Mouse (Mus musculus) T-cell, adult 2 months (primary cell): ENCODE measurements around the gene Gm20671.
"Not testable (repeated sequence)": the region's sequence is repeated elsewhere in the genome, so short reads cannot be mapped to it uniquely, and the experiment has no call there.

Experiments
- DNase-seq: peaks from one replicate; pipeline ENCODE4 v3.0.0; 2022; ENCODE audit warnings: low spot score

Gm20671 gene

GRCm38 (mm10) chr5:32733892-32734291, 93.0 kb downstream of the Gm20671 start:
- not testable (repeated sequence) for DNase-seq

DNA sequence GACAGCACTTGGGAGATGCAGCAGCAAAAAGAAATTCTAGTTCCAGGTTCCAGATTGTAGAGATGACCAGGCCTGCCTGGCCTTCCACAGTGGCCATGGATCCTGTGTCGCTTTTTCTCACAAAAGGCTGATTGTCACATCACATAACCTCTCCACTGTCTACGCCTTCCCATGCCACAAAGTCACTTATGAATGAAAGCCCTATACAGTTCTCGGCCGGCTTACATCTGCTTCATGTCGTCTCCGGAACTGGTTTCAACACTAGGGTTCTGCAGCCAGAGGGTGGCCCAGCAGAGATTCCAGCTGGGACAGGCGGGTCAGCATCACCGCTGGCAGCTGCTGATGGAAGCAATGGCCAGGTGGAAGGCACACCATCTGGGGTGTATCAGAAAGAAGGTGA, 98.1 kb downstream of the Gm20671 start:
- no peak for DNase-seq

DNA sequence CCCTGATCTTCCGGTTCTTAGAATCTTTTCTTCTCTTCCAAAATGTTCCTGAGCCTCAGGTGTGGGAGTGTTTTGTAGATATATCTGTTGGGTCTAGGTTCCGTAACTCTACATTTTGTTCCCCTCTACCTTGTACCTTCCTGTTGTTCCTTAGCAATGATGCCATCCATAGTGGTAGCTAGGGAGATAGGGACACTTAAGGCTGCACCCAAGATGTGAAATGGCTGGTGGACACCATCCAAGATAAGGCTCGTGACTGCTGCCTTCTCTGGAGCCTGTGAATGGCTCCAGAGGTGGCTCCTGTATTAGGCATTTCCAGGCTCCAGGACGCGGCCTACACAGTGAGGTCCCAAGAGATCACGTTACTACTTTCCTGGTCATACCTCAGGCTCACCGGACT, 98.6 kb downstream of the Gm20671 start:
- no peak for DNase-seq

GRCm38 (mm10) chr5:32725397-32725796, 101.5 kb downstream of the Gm20671 start:
- DNase-seq, result not testable (repeated sequence)

- DNase-seq, result no peak
Observed at GRCm38 (mm10) chr5:32723981-32724380, 102.9 kb downstream of the Gm20671 start.

DNA sequence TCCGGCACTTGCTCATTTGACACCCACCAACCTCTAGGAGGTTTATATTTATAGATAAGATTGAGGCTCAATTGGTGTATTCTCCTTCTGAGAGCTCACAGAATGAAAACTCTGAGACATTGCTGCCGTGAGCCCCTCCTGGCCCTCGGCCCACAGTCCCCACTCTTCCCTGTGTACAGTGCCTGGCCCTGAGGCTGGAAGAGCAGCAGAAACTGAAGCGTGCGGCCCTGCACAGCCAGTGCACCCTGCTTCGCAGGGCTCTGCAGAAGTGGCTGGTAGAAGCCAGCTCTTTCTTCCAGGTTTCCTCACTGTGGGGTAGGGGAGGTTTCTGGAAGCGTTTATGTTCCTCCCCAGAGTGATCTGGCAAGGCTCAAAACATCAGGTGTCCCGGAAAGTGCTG, 104.2 kb downstream of the Gm20671 start:
- not testable (repeated sequence) for DNase-seq

DNA sequence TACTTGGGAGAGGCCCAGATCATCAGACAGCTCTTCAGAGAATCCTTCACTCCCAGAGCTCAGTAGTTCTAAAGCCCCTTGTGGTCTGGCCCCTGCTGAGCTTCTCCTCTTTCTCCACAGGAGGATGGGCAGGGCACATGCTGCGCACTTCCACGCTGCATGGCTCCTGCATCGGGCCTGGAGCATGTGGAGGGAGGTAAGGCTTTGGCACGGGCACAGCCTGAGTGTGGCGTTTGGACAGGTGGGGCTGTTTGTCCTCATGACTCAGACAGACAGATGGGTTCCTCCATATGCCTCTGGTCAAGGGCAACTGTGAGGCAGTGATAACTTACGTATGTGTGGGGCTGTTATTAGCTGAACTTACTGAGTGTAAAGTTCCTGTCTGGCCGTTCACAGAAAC, 104.6 kb downstream of the Gm20671 start:
- DNase-seq, result no peak

- DNase-seq, result no peak
Observed at GRCm38 (mm10) chr5:32721316-32721715, 105.6 kb downstream of the Gm20671 start.

DNA sequence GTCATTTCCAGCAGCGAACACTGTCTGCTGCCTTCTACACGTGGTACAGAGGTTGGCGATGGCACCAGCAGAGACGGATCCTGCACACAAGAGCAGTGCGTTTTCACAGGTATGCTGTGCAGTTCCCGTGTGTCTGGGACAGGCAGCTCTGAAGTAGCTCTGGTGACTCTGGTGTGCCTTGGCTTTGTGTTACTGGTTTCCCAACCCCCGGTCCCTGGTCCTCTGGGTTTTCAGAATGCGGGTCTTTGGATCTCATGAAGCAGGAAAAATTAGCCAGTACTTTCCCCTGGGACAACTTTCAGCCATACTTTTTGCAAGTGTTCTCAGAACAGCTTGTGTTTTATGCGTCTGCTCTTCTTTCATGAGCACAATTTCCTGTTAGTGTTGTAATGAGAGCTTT, 106.5 kb downstream of the Gm20671 start:
- DNase-seq, result no peak

DNA sequence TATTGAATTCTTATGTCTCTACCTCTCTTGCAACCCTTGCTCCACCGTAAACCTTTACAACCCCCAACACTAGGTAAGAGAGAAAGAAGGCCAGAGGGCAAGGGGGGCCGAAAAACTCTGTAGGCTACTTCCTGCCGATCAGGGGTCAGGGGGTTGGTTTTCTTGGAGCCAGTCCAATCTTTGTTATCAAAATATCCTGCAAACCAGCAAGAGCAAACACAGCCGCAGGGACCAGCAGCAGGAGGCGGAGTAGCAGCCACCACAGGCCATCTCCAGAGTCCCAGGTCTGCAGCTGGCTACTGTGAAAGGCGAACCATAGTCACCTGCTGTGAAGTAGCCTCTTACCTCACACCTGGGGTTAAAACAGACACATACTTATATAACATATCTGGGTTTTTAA, 108.0 kb downstream of the Gm20671 start:
- no peak for DNase-seq

DNA sequence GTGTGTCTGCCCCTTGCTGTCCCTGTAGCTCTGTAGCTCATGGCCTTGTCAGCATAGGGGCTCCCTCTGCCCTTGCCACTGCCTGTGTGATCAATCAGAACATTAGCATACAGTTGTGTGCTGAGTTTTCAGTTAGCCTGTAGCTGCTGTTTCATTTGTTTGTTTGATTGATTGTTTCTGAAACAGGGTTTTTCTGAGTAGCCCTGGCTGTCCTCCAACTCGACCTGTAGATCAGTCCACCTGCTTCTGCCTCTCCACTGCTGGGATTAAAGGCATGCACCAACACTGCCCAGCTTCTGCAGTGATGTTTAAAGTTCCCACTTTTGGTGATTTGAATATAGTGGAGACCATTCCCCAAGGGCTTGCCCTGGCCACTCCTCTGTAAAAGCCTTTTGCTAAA, 109.2 kb downstream of the Gm20671 start:
- no peak for DNase-seq

GRCm38 (mm10) chr5:32713703-32714467, 113.0 kb downstream of the Gm20671 start:
- DNase-seq, result peak; percentile 92

GRCm38 (mm10) chr5:32713042-32713702, 113.7 kb downstream of the Gm20671 start:
- no peak for DNase-seq

GRCm38 (mm10) chr5:32712221-32713041, 114.5 kb downstream of the Gm20671 start:
- DNase-seq, result peak; percentile 10

GRCm38 (mm10) chr5:32711485-32711884, 115.4 kb downstream of the Gm20671 start:
- DNase-seq, result no peak

- no peak for DNase-seq
Observed at GRCm38 (mm10) chr5:32706226-32706780, 120.6 kb downstream of the Gm20671 start.

DNA sequence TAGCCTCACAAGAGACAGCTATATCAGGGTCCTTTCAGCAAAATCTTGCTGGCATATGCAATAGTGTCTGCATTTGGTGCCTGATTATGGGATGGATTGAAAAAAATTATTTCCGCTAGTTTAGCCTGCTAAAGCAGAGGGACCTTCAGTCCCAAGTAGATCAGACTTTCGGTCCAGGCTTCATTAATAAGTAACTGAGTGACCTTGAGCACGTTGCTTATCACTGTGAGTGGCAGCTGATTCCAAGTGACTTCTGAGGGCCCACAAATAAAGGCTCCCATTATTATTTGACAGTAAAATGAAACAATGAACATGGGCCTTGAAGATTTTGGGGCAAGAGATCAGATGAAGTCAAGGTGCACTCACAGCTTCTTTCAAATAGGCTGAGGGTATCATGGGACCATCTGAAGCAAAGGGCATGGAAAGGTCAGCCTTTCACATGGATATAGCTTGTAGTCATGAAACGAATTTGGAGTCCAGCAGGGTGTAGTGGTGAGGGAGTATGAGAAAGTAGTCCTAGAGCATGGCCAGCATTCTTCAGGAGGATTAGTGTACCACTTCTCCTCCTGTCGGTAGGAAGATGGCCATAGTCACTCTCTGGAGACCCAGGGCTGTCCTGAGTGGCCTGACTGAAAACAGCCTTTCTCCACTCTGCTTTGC, 129.6 kb downstream of the Gm20671 start:
- no peak for DNase-seq

GRCm38 (mm10) chr5:32693411-32693810, 133.5 kb downstream of the Gm20671 start:
- DNase-seq, result no peak
